Mouse (Mus musculus) brain, embryonic 14.5 days (tissue): ENCODE data around the gene P2ry10b.

Source experiments
- CTCF ChIP-seq: fragments of 200-500 bp; IDR thresholded peaks from 2 replicates; pipeline ENCODE4 v1.5.1; 2012; ENCODE audit warnings: inconsistent platforms, mild to moderate bottlenecking, moderate library complexity, borderline replicate concordance; ENCODE audit not compliant: insufficient read depth, insufficient read length; ENCODE audit errors: extremely low read depth
- POLR2A ChIP-seq: fragments of 200-500 bp; IDR thresholded peaks from 2 replicates; pipeline ENCODE4 v1.6.1; 2012; ENCODE audit warnings: mild to moderate bottlenecking, inconsistent platforms, borderline replicate concordance; ENCODE audit not compliant: poor library complexity, insufficient read depth, insufficient read length, severe bottlenecking; ENCODE audit errors: extremely low read depth

- TF ChIP-seq POLR2A: no peak
- TF ChIP-seq CTCF: no peak
These were observed at the start of gene P2ry10b for GRCm38 (mm10) chrX:107148681-107149080.
